Mouse (Mus musculus): ENCODE measurements around the gene Irf9.

- TF ChIP-seq POLR2A (IDR thresholded peaks at IDR 0.05; ENCODE audit: low read depth, low read length) (no peak), CTCF (IDR thresholded peaks at IDR 0.05; ENCODE audit: extremely low read depth, insufficient read depth, insufficient read length, insufficient replicate concordance) (no peak)
These were observed 27.7 kb upstream of the Irf9 start for GRCm38 (mm10) chr14:55575711-55576110.

Data from spleen, adult 2 months (tissue).